Mouse (Mus musculus) midbrain, embryonic 13.5 days (tissue): ENCODE measurements around the gene Smr2. TPM values are rescaled to one million over a fixed set of nuclear protein-coding genes. Genes with fewer than 3 reads are reported as not detected.
"Not testable (repeated sequence)": the region's sequence is repeated elsewhere in the genome, so short reads cannot be mapped to it uniquely, and the experiment has no call there.

Experiments
- ATAC-seq: fragments of 200-750 bp; cut with Nextera tagmentation; 2 replicates; pipeline ENCODE4 v1.8.0; 2017; ENCODE audit warnings: mild to moderate bottlenecking, moderate TSS enrichment, moderate library complexity
- H3K27ac ChIP-seq: fragments of 300-500 bp; sonication (generic); 2 replicates; pipeline ENCODE4 v1.5.1; 2015; ENCODE audit warnings: inconsistent platforms, mild to moderate bottlenecking, moderate library complexity
- H3K27me3 ChIP-seq: fragments of 300-500 bp; sonication (generic); 2 replicates; pipeline ENCODE4 v1.6.1; 2015; ENCODE audit warnings: mild to moderate bottlenecking, inconsistent platforms
- H3K36me3 ChIP-seq: fragments of 300-500 bp; sonication (generic); 2 replicates; pipeline ENCODE4 v1.6.1; 2015; ENCODE audit warnings: mild to moderate bottlenecking, inconsistent platforms
- H3K4me1 ChIP-seq: fragments of 300-500 bp; sonication (generic); replicated peaks from 2 replicates; pipeline ENCODE4 v1.6.1; 2015; ENCODE audit warnings: inconsistent platforms
- H3K4me2 ChIP-seq: fragments of 300-500 bp; sonication (generic); replicated peaks from 2 replicates; pipeline ENCODE4 v1.6.1; 2015; ENCODE audit warnings: moderate library complexity, mild to moderate bottlenecking, inconsistent platforms
- H3K4me3 ChIP-seq: fragments of 300-500 bp; sonication (generic); replicated peaks from 2 replicates; pipeline ENCODE4 v1.5.1; 2015; ENCODE audit warnings: mild to moderate bottlenecking, inconsistent platforms
- H3K9ac ChIP-seq: fragments of 300-500 bp; sonication (generic); replicated peaks from 2 replicates; pipeline ENCODE4 v1.6.1; 2015; ENCODE audit warnings: mild to moderate bottlenecking, inconsistent platforms
- H3K9me3 ChIP-seq: fragments of 300-500 bp; sonication (generic); 2 replicates; pipeline ENCODE4 v1.6.1; 2016; ENCODE audit warnings: mild to moderate bottlenecking, inconsistent platforms
- WGBS: fragments of 180-500 bp; shearing (Covaris S2); methylation state at CpG from one replicate; pipeline ENCODE4 v1.1.7; 2015; 5-methylcytosine and 5-hydroxymethylcytosine counted together
- polyA plus RNA-seq: library from polyadenylated mRNA; unstranded; fragments of >200 nt; fragmentation: Nextera tagmentation; extraction: Ambion mirVana; gene quantifications from 2 replicates; pipeline ENCODE4 v1.2.1, GENCODE M21; 2015

The Smr2 gene
- polyA plus RNA-seq = not detected in 2 replicates

- H3K4me2 ChIP-seq, H3K36me3 ChIP-seq, H3K4me3 ChIP-seq, H3K27me3 ChIP-seq, H3K4me1 ChIP-seq, H3K9ac ChIP-seq, ATAC-seq, H3K27ac ChIP-seq, H3K9me3 ChIP-seq: not testable (repeated sequence)
Observed at GRCm38 (mm10) chr5:88086256-88086655, at the start of gene Smr2. Gene Smr2 (plus strand): TSS chr5:88086556.

GRCm38 (mm10) chr5:88111430-88111829 is 25.1 kb downstream of the Smr2 start, which contains the start of gene Gm11116:
Gene Gm11116 (minus strand): TSS chr5:88111530.
- Histone ChIP-seq H3K9me3 (no peaks in the 10 kb centered on the region), H3K4me3 (no peak within 1 kb of the TSS), H3K4me2 (no peak within 1 kb of the TSS), H3K4me1 (no peaks in the 10 kb centered on the region), H3K36me3 (no peaks in the 10 kb centered on the region), H3K9ac (no peak within 1 kb of the TSS), H3K27me3 (no peaks in the 10 kb centered on the region), H3K27ac (no peak within 1 kb of the TSS)
- no peak for ATAC-seq
- 78% methylated on average over 1 of the region's 1 CpGs for WGBS

GRCm38 (mm10) chr5:88153999-88154398 is 67.6 kb downstream of the Smr2 start, which contains the start of gene Gm11115:
Gene Gm11115 (minus strand): TSS chr5:88154099.
- Histone ChIP-seq H3K36me3 (no peaks in the 10 kb centered on the region), H3K4me2 (no peak within 1 kb of the TSS), H3K4me3 (no peak within 1 kb of the TSS), H3K9me3 (no peaks in the 10 kb centered on the region), H3K4me1 (no peaks in the 10 kb centered on the region), H3K27ac (no peak within 1 kb of the TSS), H3K27me3 (no peaks in the 10 kb centered on the region), H3K9ac (no peak within 1 kb of the TSS)
- ATAC-seq = no peak

Other genes with a start within 250 kb of the Smr2 start
- not detected in 2 replicates for gene Odam, start 201.5 kb upstream of the Smr2 start, polyA plus RNA-seq
- not detected in 2 replicates for gene Csn3, start 161.0 kb upstream of the Smr2 start, polyA plus RNA-seq
- gene 2310003L06Rik, start 117.1 kb upstream of the Smr2 start, polyA plus RNA-seq = not detected in 2 replicates
- gene Gm28434, start 117.0 kb upstream of the Smr2 start, polyA plus RNA-seq = not detected in 2 replicates
- gene Cabs1, start 107.1 kb upstream of the Smr2 start, polyA plus RNA-seq = not detected in 2 replicates
- not detected in 2 replicates for gene Smr3a, start 84.0 kb upstream of the Smr2 start, polyA plus RNA-seq
- not detected in 2 replicates for gene Gm11116, start 25.0 kb downstream of the Smr2 start, polyA plus RNA-seq
- gene Gm11115, start 67.5 kb downstream of the Smr2 start, polyA plus RNA-seq = not detected in 2 replicates
- gene Gm7714, start 182.4 kb downstream of the Smr2 start, polyA plus RNA-seq = not detected in 2 replicates
- gene Prol1, start 230.8 kb downstream of the Smr2 start, polyA plus RNA-seq = not detected in 2 replicates